Mouse (Mus musculus): ENCODE data around the gene Itpk1. TPM values are rescaled to one million over a fixed set of nuclear protein-coding genes. Genes with fewer than 3 reads are reported as not detected.

The Itpk1 gene
- polyA plus RNA-seq, 1 experiment: 4.5 TPM

DNA sequence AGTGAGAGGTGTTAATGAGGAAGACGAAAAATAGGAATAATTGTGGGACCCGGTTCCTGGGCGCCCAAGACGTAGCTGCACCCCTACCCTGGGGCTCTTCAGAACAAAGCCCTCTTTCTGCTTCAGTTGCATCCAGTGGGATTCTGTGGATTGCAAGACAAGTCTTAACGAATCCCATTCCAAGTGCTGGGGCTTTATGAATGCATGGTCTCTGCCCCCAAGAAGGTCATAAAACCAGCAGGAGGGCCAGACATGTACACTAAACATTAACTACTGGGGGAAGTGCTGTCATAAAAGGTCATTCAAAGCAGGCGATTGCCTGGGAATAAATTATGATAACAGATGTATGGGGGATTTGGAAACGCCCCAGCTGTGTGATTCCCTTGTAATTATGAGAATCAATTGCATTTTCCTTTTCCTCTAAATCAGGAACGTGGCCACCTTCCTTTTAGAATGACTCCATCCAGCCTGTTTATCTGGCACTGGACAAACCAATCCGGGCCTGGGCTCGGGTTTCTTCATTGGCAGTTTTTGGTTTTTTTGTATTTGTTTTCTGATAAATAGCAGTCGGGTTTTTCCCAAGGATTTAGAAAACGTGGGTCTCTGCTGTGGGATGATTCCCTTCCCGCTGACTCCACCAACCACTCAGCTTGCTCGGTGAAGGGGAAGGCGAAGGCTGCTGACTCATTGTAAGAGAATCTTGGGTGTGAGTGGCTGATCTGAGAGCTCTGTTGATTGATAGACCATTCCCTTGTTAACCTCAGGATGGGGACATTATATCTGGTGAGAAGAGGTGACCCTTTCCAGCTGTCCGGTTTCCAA is 26.3 kb upstream of the Itpk1 start:
- no peaks in the 10 kb centered on the region for H3K27me3 ChIP-seq (ENCODE audit: control insufficient read depth, insufficient read depth, insufficient read length)
- TF ChIP-seq CTCF (IDR thresholded peaks at IDR 0.05; ENCODE audit: control insufficient read depth, insufficient read depth, insufficient read length): no peak
- no peak for TF ChIP-seq MAX (IDR thresholded peaks at IDR 0.05)
- no peak for TF ChIP-seq MYOG (IDR thresholded peaks at IDR 0.05; ENCODE audit: control insufficient read depth, extremely low read depth, insufficient read length)
- TF ChIP-seq USF1 (IDR thresholded peaks at IDR 0.05; ENCODE audit: low read depth): no peak
- no peak for TF ChIP-seq MYOD1 (IDR thresholded peaks at IDR 0.05; ENCODE audit: control insufficient read depth, insufficient read length, low read depth)
- TF ChIP-seq FOSL1 (IDR thresholded peaks at IDR 0.05; ENCODE audit: insufficient read depth, low read length, poor library complexity, severe bottlenecking): no peak
- TF ChIP-seq CEBPB (IDR thresholded peaks at IDR 0.05; ENCODE audit: low read depth): no peak
- H3K36me3 ChIP-seq (ENCODE audit: control insufficient read depth, insufficient read depth): no peaks in the 10 kb centered on the region
- no peak overlapping the region for H3ac ChIP-seq (ENCODE audit: control insufficient read depth, insufficient read length, low read depth)
- no peaks in the 10 kb centered on the region for H3K79me3 ChIP-seq (ENCODE audit: low read depth)
- H3K79me2 ChIP-seq (ENCODE audit: control insufficient read depth, insufficient read depth): no peaks in the 10 kb centered on the region
- H3K4me3 ChIP-seq (ENCODE audit: insufficient read depth, poor library complexity, severe bottlenecking): no peak overlapping the region

DNA sequence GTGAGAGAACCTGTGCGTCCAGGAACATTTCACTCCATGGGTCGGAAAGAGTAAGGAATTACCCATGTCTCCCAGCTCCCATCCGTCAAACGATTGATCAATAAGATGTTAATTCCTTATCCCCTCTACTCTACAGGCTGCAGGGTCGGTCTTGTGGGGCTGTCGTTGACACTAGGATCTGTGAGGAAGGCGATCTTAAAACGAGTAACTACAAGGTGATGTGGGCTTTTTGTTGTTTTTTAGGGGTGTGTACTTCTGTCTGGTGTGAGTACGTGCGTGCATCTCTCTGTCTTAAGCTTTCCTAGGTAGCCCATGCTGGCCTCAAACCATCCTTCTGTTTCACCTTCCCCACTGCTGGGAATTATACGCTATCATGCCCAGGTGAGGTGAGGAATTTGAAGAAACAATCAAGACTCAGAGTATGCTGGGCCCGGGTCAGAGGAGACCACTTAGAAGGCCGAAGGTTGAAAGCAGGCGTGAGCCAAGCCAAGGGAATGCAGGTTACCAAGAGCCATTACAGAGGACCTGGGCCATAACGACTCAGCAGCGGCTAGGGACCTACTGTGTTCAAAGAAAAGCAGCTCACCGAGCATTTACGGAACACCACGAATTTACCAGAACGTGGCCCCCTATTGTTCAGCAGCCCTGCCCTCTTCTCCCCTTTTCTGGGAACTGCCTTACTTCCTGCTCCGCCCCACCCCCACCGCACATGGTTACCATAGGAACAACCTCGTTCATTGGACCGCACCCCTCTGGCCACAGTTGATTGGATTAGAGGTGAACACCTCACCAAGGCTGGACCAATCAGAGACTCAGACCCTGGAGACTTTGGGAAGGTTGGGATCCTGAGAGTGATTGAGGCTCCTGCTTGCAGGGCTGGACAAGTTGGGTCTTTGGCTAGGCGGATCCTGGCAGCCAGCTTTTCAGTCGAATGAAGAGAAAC is 25.4 kb upstream of the Itpk1 start:
- Histone ChIP-seq H3K79me3 (ENCODE audit: low read depth) (no peaks in the 10 kb centered on the region), H3K79me2 (ENCODE audit: control insufficient read depth, insufficient read depth) (no peaks in the 10 kb centered on the region), H3K4me3 (ENCODE audit: insufficient read depth, poor library complexity, severe bottlenecking) (no peak overlapping the region), H3ac (ENCODE audit: control insufficient read depth, insufficient read length, low read depth) (no peak overlapping the region), H3K36me3 (ENCODE audit: control insufficient read depth, insufficient read depth) (no peaks in the 10 kb centered on the region), H3K27me3 (ENCODE audit: control insufficient read depth, insufficient read depth, insufficient read length) (no peaks in the 10 kb centered on the region)
- no peak for TF ChIP-seq CEBPB (IDR thresholded peaks at IDR 0.05; ENCODE audit: low read depth)
- no peak for TF ChIP-seq MYOG (IDR thresholded peaks at IDR 0.05; ENCODE audit: control insufficient read depth, extremely low read depth, insufficient read length)
- no peak for TF ChIP-seq USF1 (IDR thresholded peaks at IDR 0.05; ENCODE audit: low read depth)
- TF ChIP-seq MYOD1 (IDR thresholded peaks at IDR 0.05; ENCODE audit: control insufficient read depth, insufficient read length, low read depth): no peak
- no peak for TF ChIP-seq CTCF (IDR thresholded peaks at IDR 0.05; ENCODE audit: control insufficient read depth, insufficient read depth, insufficient read length)
- no peak for TF ChIP-seq FOSL1 (IDR thresholded peaks at IDR 0.05; ENCODE audit: insufficient read depth, low read length, poor library complexity, severe bottlenecking)
- no peak for TF ChIP-seq MAX (IDR thresholded peaks at IDR 0.05)

DNA sequence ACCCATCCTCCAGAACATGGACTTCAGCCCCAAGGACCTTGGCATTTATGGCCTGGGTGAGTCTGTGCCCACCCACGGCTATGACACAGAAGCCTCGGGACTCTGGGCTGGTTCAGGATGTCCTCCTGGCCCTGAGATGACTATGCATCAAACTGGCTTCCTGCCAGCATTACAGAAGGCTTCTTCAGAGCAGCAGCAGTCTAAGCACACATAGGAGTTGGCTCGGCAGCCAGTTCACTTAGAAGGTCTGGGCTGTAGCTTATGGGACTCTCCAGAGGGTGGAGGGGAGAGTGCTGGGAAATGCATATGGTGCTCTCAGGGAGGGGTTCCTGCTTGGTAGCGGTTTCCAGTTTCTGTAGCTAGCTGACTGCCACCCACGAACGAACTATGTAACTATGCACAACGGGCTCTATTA is 21.0 kb upstream of the Itpk1 start:
- Histone ChIP-seq H3K4me3 (ENCODE audit: insufficient read depth, poor library complexity, severe bottlenecking) (no peak overlapping the region), H3ac (ENCODE audit: control insufficient read depth, insufficient read length, low read depth) (no peak overlapping the region), H3K79me2 (ENCODE audit: control insufficient read depth, insufficient read depth) (no peaks in the 10 kb centered on the region), H3K79me3 (ENCODE audit: low read depth) (no peaks in the 10 kb centered on the region), H3K27me3 (ENCODE audit: control insufficient read depth, insufficient read depth, insufficient read length) (no peaks in the 10 kb centered on the region), H3K36me3 (ENCODE audit: control insufficient read depth, insufficient read depth) (no peaks in the 10 kb centered on the region)
- TF ChIP-seq CEBPB (IDR thresholded peaks at IDR 0.05; ENCODE audit: low read depth): no peak
- TF ChIP-seq MAX (IDR thresholded peaks at IDR 0.05): no peak
- no peak for TF ChIP-seq MYOD1 (IDR thresholded peaks at IDR 0.05; ENCODE audit: control insufficient read depth, insufficient read length, low read depth)
- no peak for TF ChIP-seq USF1 (IDR thresholded peaks at IDR 0.05; ENCODE audit: low read depth)
- TF ChIP-seq CTCF (IDR thresholded peaks at IDR 0.05; ENCODE audit: control insufficient read depth, insufficient read depth, insufficient read length): no peak
- TF ChIP-seq MYOG (IDR thresholded peaks at IDR 0.05; ENCODE audit: control insufficient read depth, extremely low read depth, insufficient read length): no peak
- no peak for TF ChIP-seq FOSL1 (IDR thresholded peaks at IDR 0.05; ENCODE audit: insufficient read depth, low read length, poor library complexity, severe bottlenecking)

DNA sequence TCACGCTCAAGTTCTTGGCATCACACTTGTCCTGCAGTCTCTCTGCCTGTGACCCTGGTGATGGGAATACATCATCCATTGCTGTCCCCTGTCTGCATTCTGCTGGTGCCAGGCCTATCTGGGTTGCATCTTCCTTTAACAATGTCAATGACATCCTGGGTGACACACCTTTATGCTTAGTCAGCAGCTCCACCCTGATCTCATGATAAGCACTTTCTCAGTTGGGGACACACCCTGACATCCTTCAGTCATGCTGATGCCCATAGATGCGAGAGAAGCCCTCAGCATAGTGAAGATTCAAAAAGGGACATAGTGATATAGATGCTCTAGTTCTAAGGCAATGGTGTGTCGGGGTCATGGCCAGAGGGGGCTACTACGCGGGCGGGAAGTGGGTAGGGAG is 20.4 kb upstream of the Itpk1 start:
- H3K27me3 ChIP-seq (ENCODE audit: control insufficient read depth, insufficient read depth, insufficient read length): no peaks in the 10 kb centered on the region
- H3K79me2 ChIP-seq (ENCODE audit: control insufficient read depth, insufficient read depth): no peaks in the 10 kb centered on the region
- H3K79me3 ChIP-seq (ENCODE audit: low read depth): no peaks in the 10 kb centered on the region
- no peak for TF ChIP-seq MAX (IDR thresholded peaks at IDR 0.05)
- no peaks in the 10 kb centered on the region for H3K36me3 ChIP-seq (ENCODE audit: control insufficient read depth, insufficient read depth)
- H3K4me3 ChIP-seq (ENCODE audit: insufficient read depth, poor library complexity, severe bottlenecking): no peak overlapping the region
- no peak overlapping the region for H3ac ChIP-seq (ENCODE audit: control insufficient read depth, insufficient read length, low read depth)

DNA sequence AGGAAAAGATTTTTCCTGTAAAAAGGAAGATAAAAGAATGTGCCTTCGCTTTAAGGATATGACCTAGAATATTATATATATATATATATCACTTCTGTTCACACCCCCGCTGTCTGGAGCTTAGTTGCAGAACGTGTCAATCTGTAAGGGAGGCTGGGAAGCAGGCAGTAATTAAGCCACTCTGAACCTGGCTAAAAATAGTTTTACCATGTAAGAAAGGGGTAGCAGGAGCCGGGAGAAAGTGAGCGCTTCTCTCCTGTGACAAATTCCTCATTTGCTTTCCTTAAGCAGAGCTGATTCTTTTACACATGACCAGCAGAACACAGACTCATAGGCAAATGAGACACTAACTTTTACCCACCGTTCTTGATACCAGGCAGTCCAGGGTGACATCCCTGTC is 19.1 kb upstream of the Itpk1 start:
- TF ChIP-seq USF1 (IDR thresholded peaks at IDR 0.05; ENCODE audit: low read depth) (no peak), CTCF (IDR thresholded peaks at IDR 0.05; ENCODE audit: control insufficient read depth, insufficient read depth, insufficient read length) (no peak)
- Histone ChIP-seq H3K79me2 (ENCODE audit: control insufficient read depth, insufficient read depth) (no peaks in the 10 kb centered on the region), H3K4me3 (ENCODE audit: insufficient read depth, poor library complexity, severe bottlenecking) (no peak overlapping the region), H3ac (ENCODE audit: control insufficient read depth, insufficient read length, low read depth) (no peak overlapping the region), H3K79me3 (ENCODE audit: low read depth) (no peaks in the 10 kb centered on the region), H3K36me3 (ENCODE audit: control insufficient read depth, insufficient read depth) (no peaks in the 10 kb centered on the region), H3K27me3 (ENCODE audit: control insufficient read depth, insufficient read depth, insufficient read length) (no peaks in the 10 kb centered on the region)

All from C2C12 (cell line).